In genomic region chr7:81631261-81631660, GRCm38 (mm10) we compare ENCODE assay signal across 21 mouse cellular contexts.
"Had no signal": no experiment of that assay in that cellular context is flagged by ENCODE, and none has a peak within 500 bp of the region (broad histone marks: within the 10 kb centered on the region; RNA-seq: fewer than 3 reads in every experiment).

No protein-coding gene starts in this region.

- H3K9me3 ChIP-seq: limb, embryonic 15.5 days; lung, embryonic 15.5 days had no signal

- H3K4me1 ChIP-seq: limb, embryonic 12.5 days; limb, embryonic 15.5 days; lung, embryonic 15.5 days; midbrain, embryonic 10.5 days had no signal

- H3K27ac ChIP-seq: limb, embryonic 12.5 days; limb, embryonic 15.5 days; liver, embryonic 14.5 days; lung, embryonic 15.5 days; midbrain, embryonic 10.5 days had no signal

- DNase-seq: kidney, adult 18-20 months; kidney, adult 9 months; kidney, postnatal 14 days; kidney, postnatal 4 days; liver, postnatal 0 days; lung, postnatal 10 days; lung, postnatal 36 days; midbrain, embryonic 14.5 days; right cerebral cortex, postnatal 14 days; spleen, adult 18-20 months; thymus, adult 2 months; thymus, postnatal 14 days; thymus, postnatal 4 days had no signal

- H3K36me3 ChIP-seq: lung, embryonic 15.5 days had no signal

- H3K4me3 ChIP-seq: limb, embryonic 12.5 days; limb, embryonic 15.5 days; lung, embryonic 15.5 days; megakaryocyte, embryonic 14.5 days; midbrain, embryonic 10.5 days had no signal

- H3K4me2 ChIP-seq: limb, embryonic 12.5 days; limb, embryonic 15.5 days; liver, embryonic 11.5 days; lung, embryonic 15.5 days had no signal

- H3K9ac ChIP-seq: limb, embryonic 12.5 days; limb, embryonic 15.5 days; liver, embryonic 14.5 days; liver, postnatal 0 days; lung, embryonic 15.5 days had no signal

- H3K27me3 ChIP-seq: limb, embryonic 12.5 days; limb, embryonic 15.5 days; lung, embryonic 15.5 days; megakaryocyte, embryonic 14.5 days had no signal

- ATAC-seq: intestine, embryonic 16.5 days; liver, postnatal 0 days had no signal
